Mouse (Mus musculus): ENCODE results near the gene Pld2. TPM values are rescaled to one million over a fixed set of nuclear protein-coding genes. Genes with fewer than 3 reads are reported as not detected.

Gene Pld2
- 0.11 TPM for polyA plus RNA-seq (2014; fragmentation: Illumina TruSeq; extraction: RNeasy Lipid Tissue Mini Kit (QIAGEN cat#74804); ENCODE audit: low read depth, low replicate concordance)

GRCm38 (mm10) chr11:70539877-70540587 is at the start of gene Pld2:
TSS of gene Pld2 (plus strand) at chr11:70540064.

DNA sequence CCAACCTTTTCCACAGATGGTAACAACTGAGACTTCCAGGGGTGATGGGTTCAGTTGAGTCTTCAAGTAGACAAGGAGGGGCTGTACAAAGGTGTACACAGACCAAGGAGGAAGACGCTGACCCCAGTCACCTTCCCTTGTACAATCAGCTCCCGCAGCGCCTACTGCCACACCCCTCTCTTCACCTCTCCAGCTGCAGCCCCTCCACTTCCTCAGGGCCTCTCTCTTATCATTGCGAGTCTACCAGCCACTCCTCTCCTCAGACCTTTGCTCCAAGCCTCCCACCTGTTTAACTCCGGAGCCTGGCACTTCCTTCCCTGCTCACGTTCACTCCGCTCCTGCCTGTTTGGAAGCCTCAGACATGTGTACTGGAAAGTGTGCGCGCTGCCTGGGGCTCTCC is 34.9 kb upstream of the Pld2 start, which contains the start of gene Tm4sf5:
Tm4sf5 (plus strand) TSS at position 275 of the 400 bp plus-strand sequence.

DNA sequence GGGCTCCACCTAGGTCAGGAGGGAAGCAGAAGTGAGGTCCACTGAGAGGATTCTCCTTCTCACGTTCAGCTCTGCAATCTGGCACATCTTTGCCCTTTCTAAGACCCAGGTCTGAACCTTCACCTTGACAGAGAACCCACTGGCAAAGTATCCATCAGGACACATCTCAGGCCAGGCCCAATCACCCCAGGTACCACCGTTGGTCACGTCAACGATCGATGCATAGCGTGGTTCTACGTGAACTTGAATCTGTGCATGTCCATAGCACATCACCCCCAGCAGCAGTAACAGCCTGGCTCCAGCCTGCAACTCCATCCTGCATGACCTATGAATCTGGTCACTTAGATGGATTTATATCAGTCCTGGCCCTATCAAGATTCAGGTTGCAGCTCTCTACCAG is 25.6 kb upstream of the Pld2 start, which contains the start of gene Vmo1:
Vmo1 (minus strand) TSS at position 329 of the 400 bp plus-strand sequence.

GRCm38 (mm10) chr11:70518923-70519322 is 20.9 kb upstream of the Pld2 start, which contains the start of gene Gltpd2:
TSS of gene Gltpd2 (plus strand) at chr11:70519196.

DNA sequence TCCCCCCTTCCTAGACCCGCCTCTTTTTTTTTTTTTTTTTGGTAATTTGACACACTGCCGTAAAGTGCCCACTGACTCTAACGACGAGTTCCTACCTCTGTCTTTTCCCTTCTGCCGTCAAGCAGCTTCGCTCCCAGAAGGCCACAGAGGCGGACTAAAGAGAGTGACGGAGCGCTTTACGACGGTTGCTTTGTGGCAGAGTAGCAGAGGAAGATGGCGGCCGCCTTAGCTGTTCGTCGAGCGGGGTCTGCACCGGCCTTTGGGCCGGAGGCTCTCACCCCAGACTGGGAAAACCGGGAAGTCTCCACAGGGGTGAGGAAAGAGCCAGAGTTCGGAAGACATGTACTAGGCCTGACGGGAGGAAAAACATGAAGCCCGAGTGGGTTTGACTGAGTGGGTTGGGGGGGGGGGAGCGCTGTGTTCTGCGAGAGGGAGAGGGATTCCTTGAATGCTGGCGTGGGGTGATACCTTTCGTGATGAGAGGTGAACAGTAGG is 14.6 kb upstream of the Pld2 start, which contains the start of gene Psmb6:
Psmb6 (plus strand) TSS at position 184 of the 495 bp plus-strand sequence.

GRCm38 (mm10) chr11:70532839-70533238 is 7.0 kb upstream of the Pld2 start, which contains the start of gene Gm40193:
TSS of gene Gm40193 (minus strand) at chr11:70532939.

GRCm38 (mm10) chr11:70562287-70562994 is 22.6 kb downstream of the Pld2 start, which contains the start of gene Mink1:
TSS of gene Mink1 (plus strand) at chr11:70562881.

Other genes with a start within 250 kb of the Pld2 start
- gene Alox12e, start 217.4 kb upstream of the Pld2 start, polyA plus RNA-seq (2014; fragmentation: Illumina TruSeq; extraction: RNeasy Lipid Tissue Mini Kit (QIAGEN cat#74804); ENCODE audit: low read depth, low replicate concordance): not detected
- gene Alox15, start 188.0 kb upstream of the Pld2 start, polyA plus RNA-seq (2014; fragmentation: Illumina TruSeq; extraction: RNeasy Lipid Tissue Mini Kit (QIAGEN cat#74804); ENCODE audit: low read depth, low replicate concordance): 0.41 TPM
- gene Pelp1, start 130.0 kb upstream of the Pld2 start, polyA plus RNA-seq (2014; fragmentation: Illumina TruSeq; extraction: RNeasy Lipid Tissue Mini Kit (QIAGEN cat#74804); ENCODE audit: low read depth, low replicate concordance): 11.9 TPM
- 0.35 TPM for gene Arrb2, start 107.4 kb upstream of the Pld2 start, polyA plus RNA-seq (2014; fragmentation: Illumina TruSeq; extraction: RNeasy Lipid Tissue Mini Kit (QIAGEN cat#74804); ENCODE audit: low read depth, low replicate concordance)
- gene Med11, start 88.1 kb upstream of the Pld2 start, polyA plus RNA-seq (2014; fragmentation: Illumina TruSeq; extraction: RNeasy Lipid Tissue Mini Kit (QIAGEN cat#74804); ENCODE audit: low read depth, low replicate concordance): 4.8 TPM
- gene Zmynd15, start 80.6 kb upstream of the Pld2 start, polyA plus RNA-seq (2014; fragmentation: Illumina TruSeq; extraction: RNeasy Lipid Tissue Mini Kit (QIAGEN cat#74804); ENCODE audit: low read depth, low replicate concordance): 18.1 TPM
- 2.3 TPM for gene Cxcl16, start 80.1 kb upstream of the Pld2 start, polyA plus RNA-seq (2014; fragmentation: Illumina TruSeq; extraction: RNeasy Lipid Tissue Mini Kit (QIAGEN cat#74804); ENCODE audit: low read depth, low replicate concordance)
- 0.35 TPM for gene Tm4sf5, start 34.8 kb upstream of the Pld2 start, polyA plus RNA-seq (2014; fragmentation: Illumina TruSeq; extraction: RNeasy Lipid Tissue Mini Kit (QIAGEN cat#74804); ENCODE audit: low read depth, low replicate concordance)
- not detected for gene Vmo1, start 25.4 kb upstream of the Pld2 start, polyA plus RNA-seq (2014; fragmentation: Illumina TruSeq; extraction: RNeasy Lipid Tissue Mini Kit (QIAGEN cat#74804); ENCODE audit: low read depth, low replicate concordance)
- not detected for gene Gltpd2, start 20.9 kb upstream of the Pld2 start, polyA plus RNA-seq (2014; fragmentation: Illumina TruSeq; extraction: RNeasy Lipid Tissue Mini Kit (QIAGEN cat#74804); ENCODE audit: low read depth, low replicate concordance)
- gene Psmb6, start 14.7 kb upstream of the Pld2 start, polyA plus RNA-seq (2014; fragmentation: Illumina TruSeq; extraction: RNeasy Lipid Tissue Mini Kit (QIAGEN cat#74804); ENCODE audit: low read depth, low replicate concordance): 20.1 TPM
- not detected for gene Gm40193, start 7.1 kb upstream of the Pld2 start, polyA plus RNA-seq (2014; fragmentation: Illumina TruSeq; extraction: RNeasy Lipid Tissue Mini Kit (QIAGEN cat#74804); ENCODE audit: low read depth, low replicate concordance)
- 1.7 TPM for gene Mink1, start 22.8 kb downstream of the Pld2 start, polyA plus RNA-seq (2014; fragmentation: Illumina TruSeq; extraction: RNeasy Lipid Tissue Mini Kit (QIAGEN cat#74804); ENCODE audit: low read depth, low replicate concordance)
- gene 4930544D05Rik, start 75.8 kb downstream of the Pld2 start, polyA plus RNA-seq (2014; fragmentation: Illumina TruSeq; extraction: RNeasy Lipid Tissue Mini Kit (QIAGEN cat#74804); ENCODE audit: low read depth, low replicate concordance): 5.3 TPM
- 5.3 TPM for gene Chrne, start 79.2 kb downstream of the Pld2 start, polyA plus RNA-seq (2014; fragmentation: Illumina TruSeq; extraction: RNeasy Lipid Tissue Mini Kit (QIAGEN cat#74804); ENCODE audit: low read depth, low replicate concordance)
- not detected for gene Gp1ba, start 99.1 kb downstream of the Pld2 start, polyA plus RNA-seq (2014; fragmentation: Illumina TruSeq; extraction: RNeasy Lipid Tissue Mini Kit (QIAGEN cat#74804); ENCODE audit: low read depth, low replicate concordance)
- gene Rnf167, start 107.2 kb downstream of the Pld2 start, polyA plus RNA-seq (2014; fragmentation: Illumina TruSeq; extraction: RNeasy Lipid Tissue Mini Kit (QIAGEN cat#74804); ENCODE audit: low read depth, low replicate concordance): 35.2 TPM
- gene Slc25a11, start 107.4 kb downstream of the Pld2 start, polyA plus RNA-seq (2014; fragmentation: Illumina TruSeq; extraction: RNeasy Lipid Tissue Mini Kit (QIAGEN cat#74804); ENCODE audit: low read depth, low replicate concordance): 6.2 TPM
- gene Pfn1, start 114.6 kb downstream of the Pld2 start, polyA plus RNA-seq (2014; fragmentation: Illumina TruSeq; extraction: RNeasy Lipid Tissue Mini Kit (QIAGEN cat#74804); ENCODE audit: low read depth, low replicate concordance): 33.1 TPM
- gene Eno3, start 117.1 kb downstream of the Pld2 start, polyA plus RNA-seq (2014; fragmentation: Illumina TruSeq; extraction: RNeasy Lipid Tissue Mini Kit (QIAGEN cat#74804); ENCODE audit: low read depth, low replicate concordance): 12.7 TPM
- 22.5 TPM for gene Spag7, start 129.4 kb downstream of the Pld2 start, polyA plus RNA-seq (2014; fragmentation: Illumina TruSeq; extraction: RNeasy Lipid Tissue Mini Kit (QIAGEN cat#74804); ENCODE audit: low read depth, low replicate concordance)
- 0.31 TPM for gene Camta2, start 148.0 kb downstream of the Pld2 start, polyA plus RNA-seq (2014; fragmentation: Illumina TruSeq; extraction: RNeasy Lipid Tissue Mini Kit (QIAGEN cat#74804); ENCODE audit: low read depth, low replicate concordance)
- gene Inca1, start 160.1 kb downstream of the Pld2 start, polyA plus RNA-seq (2014; fragmentation: Illumina TruSeq; extraction: RNeasy Lipid Tissue Mini Kit (QIAGEN cat#74804); ENCODE audit: low read depth, low replicate concordance): 10.2 TPM
- gene Kif1c, start 160.5 kb downstream of the Pld2 start, polyA plus RNA-seq (2014; fragmentation: Illumina TruSeq; extraction: RNeasy Lipid Tissue Mini Kit (QIAGEN cat#74804); ENCODE audit: low read depth, low replicate concordance): 1.5 TPM
- 2.9 TPM for gene Zfp3, start 224.1 kb downstream of the Pld2 start, polyA plus RNA-seq (2014; fragmentation: Illumina TruSeq; extraction: RNeasy Lipid Tissue Mini Kit (QIAGEN cat#74804); ENCODE audit: low read depth, low replicate concordance)